Mouse (Mus musculus): ENCODE results near the gene Trim67. TPM values are rescaled to one million over a fixed set of nuclear protein-coding genes. Genes with fewer than 3 reads are reported as not detected.

The Trim67 gene
- 0.03 and 0.06 TPM in 2 replicates for polyA plus RNA-seq (2015; fragmentation: Nextera tagmentation; extraction: Ambion mirVana)

- no peaks in the 10 kb centered on the region for H3K9me3 ChIP-seq
- H3K4me3 ChIP-seq = peak within 1 kb of the TSS; percentile 62
- H3K27me3 ChIP-seq = peaks cover 76% of the 10 kb centered on the region
- H3K27ac ChIP-seq = no peak within 1 kb of the TSS
- no peaks in the 10 kb centered on the region for H3K36me3 ChIP-seq
- under 1% methylated on average over 39 of the region's 39 CpGs for WGBS
- ATAC-seq (ENCODE audit: low FRiP score, low read depth) = peak; percentile 89
- no peak within 1 kb of the TSS for H3K9ac ChIP-seq
- H3K4me2 ChIP-seq (replicated peaks) = peak within 1 kb of the TSS; percentile 100
- H3K4me1 ChIP-seq = peaks cover 26% of the 10 kb centered on the region
Observed at GRCm38 (mm10) chr8:124792708-124793107, at the start of gene Trim67. Gene Trim67 (plus strand): TSS chr8:124793092.

GRCm38 (mm10) chr8:124746661-124747060 lies 46.2 kb upstream of the Trim67 start:
- no peak for ATAC-seq (ENCODE audit: low FRiP score, low read depth)

GRCm38 (mm10) chr8:124751191-124751590 lies 41.7 kb upstream of the Trim67 start:
- H3K36me3 ChIP-seq = no peaks in the 10 kb centered on the region
- peak overlapping the region; percentile 89 for H3K4me2 ChIP-seq (replicated peaks)
- no peak overlapping the region for H3K27ac ChIP-seq
- peak; percentile 18; the same call in 1 of the 2 replicates for ATAC-seq (ENCODE audit: low FRiP score, low read depth)
- 0 out of 2 replicates have a peak, but pooled peaks cover 3% of the 10 kb centered on the region for H3K9me3 ChIP-seq
- WGBS = 1% methylated on average over 31 of the region's 31 CpGs
- peak overlapping the region; percentile 61 for H3K4me3 ChIP-seq
- peaks cover 67% of the 10 kb centered on the region for H3K27me3 ChIP-seq
- H3K4me1 ChIP-seq = peaks cover 18% of the 10 kb centered on the region
- H3K9ac ChIP-seq = peak overlapping the region; percentile 65

More at GRCm38 (mm10) chr8:124746661-124747060, 46.2 kb upstream of the Trim67 start:
- H3K4me3 ChIP-seq = no peak overlapping the region
- WGBS = 70% methylated on average over 13 of the region's 13 CpGs
- peaks cover 30% of the 10 kb centered on the region for H3K27me3 ChIP-seq
- no peak overlapping the region for H3K4me2 ChIP-seq (replicated peaks)
- H3K27ac ChIP-seq = no peak overlapping the region
- 0 out of 2 replicates have a peak, but pooled peaks cover 3% of the 10 kb centered on the region for H3K9me3 ChIP-seq
- no peak overlapping the region for H3K9ac ChIP-seq
- peaks cover 12% of the 10 kb centered on the region for H3K4me1 ChIP-seq
- peaks cover under 1% of the 10 kb centered on the region; the same call in 1 of the 2 replicates for H3K36me3 ChIP-seq

GRCm38 (mm10) chr8:124751709-124752173 lies 41.2 kb upstream of the Trim67 start, which contains the start of gene Fam89a:
Gene Fam89a (minus strand): TSS chr8:124751832.
- Histone ChIP-seq H3K27me3 (peaks cover 67% of the 10 kb centered on the region), H3K4me1 (peaks cover 18% of the 10 kb centered on the region)
- peak; percentile 65 for ATAC-seq (ENCODE audit: low FRiP score, low read depth)

GRCm38 (mm10) chr8:124752325-124752862 lies 40.5 kb upstream of the Trim67 start:
- H3K27me3 ChIP-seq = peaks cover 67% of the 10 kb centered on the region
- H3K9ac ChIP-seq = no peak overlapping the region
- 31% methylated on average over 21 of the region's 21 CpGs for WGBS
- no peaks in the 10 kb centered on the region for H3K36me3 ChIP-seq
- peaks cover 18% of the 10 kb centered on the region for H3K4me1 ChIP-seq
- peak overlapping the region; percentile 61 for H3K4me3 ChIP-seq
- ATAC-seq (ENCODE audit: low FRiP score, low read depth) = no peak
- H3K4me2 ChIP-seq (replicated peaks) = peak overlapping the region; percentile 89
- H3K9me3 ChIP-seq = 0 out of 2 replicates have a peak, but pooled peaks cover 3% of the 10 kb centered on the region
- H3K27ac ChIP-seq = no peak overlapping the region

More at GRCm38 (mm10) chr8:124751709-124752173, 41.2 kb upstream of the Trim67 start, which contains the start of gene Fam89a:
- H3K9me3 ChIP-seq = 0 out of 2 replicates have a peak, but pooled peaks cover 3% of the 10 kb centered on the region
- H3K36me3 ChIP-seq = no peaks in the 10 kb centered on the region
- peak within 1 kb of the TSS; percentile 89 for H3K4me2 ChIP-seq (replicated peaks)
- H3K4me3 ChIP-seq = peak within 1 kb of the TSS; percentile 61
- WGBS = under 1% methylated on average over 19 of the region's 41 CpGs
- H3K27ac ChIP-seq = no peak within 1 kb of the TSS
- H3K9ac ChIP-seq = peak within 1 kb of the TSS; percentile 65

- Histone ChIP-seq H3K4me3 (no peak overlapping the region), H3K36me3 (no peaks in the 10 kb centered on the region), H3K9me3 (no peaks in the 10 kb centered on the region), H3K27ac (no peak overlapping the region), H3K4me2 (replicated peaks) (no peak overlapping the region), H3K4me1 (peaks cover 18% of the 10 kb centered on the region), H3K9ac (no peak overlapping the region), H3K27me3 (peaks cover 61% of the 10 kb centered on the region)
- ATAC-seq (ENCODE audit: low FRiP score, low read depth) = no peak
- 19% methylated on average over 11 of the region's 11 CpGs for WGBS
Observed at GRCm38 (mm10) chr8:124754101-124754791, 38.6 kb upstream of the Trim67 start.

GRCm38 (mm10) chr8:124754792-124755190 lies 38.1 kb upstream of the Trim67 start:
- H3K9ac ChIP-seq = no peak overlapping the region
- no peak overlapping the region for H3K27ac ChIP-seq
- ATAC-seq (ENCODE audit: low FRiP score, low read depth) = no peak
- no peak overlapping the region for H3K4me3 ChIP-seq
- WGBS = 44% methylated on average over 4 of the region's 4 CpGs
- peaks cover 56% of the 10 kb centered on the region for H3K27me3 ChIP-seq
- H3K4me1 ChIP-seq = peaks cover 18% of the 10 kb centered on the region
- no peaks in the 10 kb centered on the region for H3K36me3 ChIP-seq
- H3K4me2 ChIP-seq (replicated peaks) = no peak overlapping the region
- no peaks in the 10 kb centered on the region for H3K9me3 ChIP-seq

- Histone ChIP-seq H3K4me2 (replicated peaks) (no peak overlapping the region), H3K4me3 (no peak overlapping the region), H3K27me3 (peaks cover 49% of the 10 kb centered on the region), H3K36me3 (no peaks in the 10 kb centered on the region), H3K9ac (no peak overlapping the region), H3K27ac (no peak overlapping the region), H3K9me3 (no peaks in the 10 kb centered on the region), H3K4me1 (peaks cover 18% of the 10 kb centered on the region)
- 86% methylated on average over 8 of the region's 8 CpGs for WGBS
- ATAC-seq (ENCODE audit: low FRiP score, low read depth) = no peak
Observed at GRCm38 (mm10) chr8:124755481-124755880, 37.4 kb upstream of the Trim67 start.

- no peak overlapping the region for H3K9ac ChIP-seq
- 68% methylated on average over 2 of the region's 2 CpGs for WGBS
- H3K36me3 ChIP-seq = no peaks in the 10 kb centered on the region
Observed at GRCm38 (mm10) chr8:124756153-124756552, 36.7 kb upstream of the Trim67 start.

GRCm38 (mm10) chr8:124756601-124757000 lies 36.3 kb upstream of the Trim67 start:
- Histone ChIP-seq H3K9ac (no peak overlapping the region), H3K27ac (no peak overlapping the region), H3K27me3 (peaks cover 38% of the 10 kb centered on the region), H3K4me1 (peaks cover 7% of the 10 kb centered on the region; the same call in 1 of the 2 replicates), H3K4me3 (no peak overlapping the region), H3K9me3 (no peaks in the 10 kb centered on the region), H3K4me2 (replicated peaks) (no peak overlapping the region), H3K36me3 (no peaks in the 10 kb centered on the region)
- 60% methylated on average over 5 of the region's 5 CpGs for WGBS
- ATAC-seq (ENCODE audit: low FRiP score, low read depth) = no peak

More at GRCm38 (mm10) chr8:124756153-124756552, 36.7 kb upstream of the Trim67 start:
- no peak for ATAC-seq (ENCODE audit: low FRiP score, low read depth)
- H3K4me2 ChIP-seq (replicated peaks) = no peak overlapping the region
- H3K27ac ChIP-seq = no peak overlapping the region
- peaks cover 11% of the 10 kb centered on the region for H3K4me1 ChIP-seq
- H3K9me3 ChIP-seq = no peaks in the 10 kb centered on the region
- peaks cover 42% of the 10 kb centered on the region for H3K27me3 ChIP-seq
- H3K4me3 ChIP-seq = no peak overlapping the region

- no peak for ATAC-seq (ENCODE audit: low FRiP score, low read depth)
- no peaks in the 10 kb centered on the region for H3K4me1 ChIP-seq
- WGBS = 33% methylated on average over 3 of the region's 3 CpGs
- H3K4me2 ChIP-seq (replicated peaks) = no peak overlapping the region
- no peak overlapping the region for H3K4me3 ChIP-seq
- no peak overlapping the region for H3K9ac ChIP-seq
- no peak overlapping the region for H3K27ac ChIP-seq
- no peaks in the 10 kb centered on the region for H3K36me3 ChIP-seq
- H3K9me3 ChIP-seq = no peaks in the 10 kb centered on the region
- H3K27me3 ChIP-seq = peaks cover 19% of the 10 kb centered on the region
Observed at GRCm38 (mm10) chr8:124758544-124758943, 34.3 kb upstream of the Trim67 start.

GRCm38 (mm10) chr8:124763061-124763460 lies 29.8 kb upstream of the Trim67 start:
- H3K9ac ChIP-seq = no peak overlapping the region
- no peak for ATAC-seq (ENCODE audit: low FRiP score, low read depth)

More at GRCm38 (mm10) chr8:124763061-124763460, 29.8 kb upstream of the Trim67 start:
- Histone ChIP-seq H3K36me3 (no peaks in the 10 kb centered on the region), H3K27me3 (no peaks in the 10 kb centered on the region), H3K4me3 (no peak overlapping the region), H3K4me2 (replicated peaks) (no peak overlapping the region), H3K4me1 (no peaks in the 10 kb centered on the region), H3K9me3 (no peaks in the 10 kb centered on the region), H3K27ac (no peak overlapping the region)
- 51% methylated on average over 7 of the region's 7 CpGs for WGBS
